Mouse (Mus musculus): Measurements from ENCODE around the gene Gm12184. TPM values are rescaled to one million over a fixed set of nuclear protein-coding genes. Genes with fewer than 3 reads are reported as not detected.
"Not testable (repeated sequence)": the region's sequence is repeated elsewhere in the genome, so short reads cannot be mapped to it uniquely, and the experiment has no call there.

The Gm12184 gene
- total RNA-seq, 2 experiments from 2014 or later, result 2.9 TPM; not detected in 1

DNA sequence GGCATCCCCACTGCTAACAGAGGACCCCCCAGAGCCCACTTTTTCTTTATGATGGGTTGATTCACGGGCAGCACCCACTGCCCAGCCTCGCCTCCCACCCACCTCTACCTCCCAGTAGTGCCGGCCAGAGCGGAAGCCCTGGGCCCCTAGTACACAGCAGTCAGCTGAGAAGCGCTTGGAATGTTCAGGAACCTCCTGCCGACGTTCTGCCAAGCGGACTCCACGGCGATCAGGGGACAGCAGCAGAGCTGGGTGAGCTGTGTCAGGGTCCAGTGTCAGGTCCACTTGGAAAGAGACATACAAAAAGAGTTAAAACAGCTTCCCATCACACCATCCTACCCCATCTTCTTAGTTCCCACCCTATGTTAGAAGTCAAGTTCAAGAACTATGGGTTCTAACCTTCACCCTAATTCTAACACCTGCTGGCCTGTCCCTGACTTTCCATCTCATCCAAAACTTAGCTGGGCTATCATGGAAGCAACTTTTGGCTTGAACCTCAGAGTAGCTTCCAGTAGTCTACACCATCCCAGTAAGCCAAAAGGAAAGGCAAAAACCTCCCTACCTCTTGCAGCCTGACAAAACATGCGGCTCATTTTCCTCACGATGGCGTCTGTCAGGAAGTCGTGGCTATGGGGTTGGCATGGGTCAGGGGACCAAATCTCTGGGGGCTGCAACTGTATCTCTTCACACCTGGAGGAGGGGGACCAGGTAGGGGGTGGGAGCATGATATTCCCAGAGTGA lies 18.7 kb downstream of the Gm12184 start:
- 0 out of 2 replicates have a peak, but pooled peaks have one; percentile 11 for ATAC-seq (replicated peaks; ENCODE audit: low FRiP score, poor library complexity, severe bottlenecking)

DNA sequence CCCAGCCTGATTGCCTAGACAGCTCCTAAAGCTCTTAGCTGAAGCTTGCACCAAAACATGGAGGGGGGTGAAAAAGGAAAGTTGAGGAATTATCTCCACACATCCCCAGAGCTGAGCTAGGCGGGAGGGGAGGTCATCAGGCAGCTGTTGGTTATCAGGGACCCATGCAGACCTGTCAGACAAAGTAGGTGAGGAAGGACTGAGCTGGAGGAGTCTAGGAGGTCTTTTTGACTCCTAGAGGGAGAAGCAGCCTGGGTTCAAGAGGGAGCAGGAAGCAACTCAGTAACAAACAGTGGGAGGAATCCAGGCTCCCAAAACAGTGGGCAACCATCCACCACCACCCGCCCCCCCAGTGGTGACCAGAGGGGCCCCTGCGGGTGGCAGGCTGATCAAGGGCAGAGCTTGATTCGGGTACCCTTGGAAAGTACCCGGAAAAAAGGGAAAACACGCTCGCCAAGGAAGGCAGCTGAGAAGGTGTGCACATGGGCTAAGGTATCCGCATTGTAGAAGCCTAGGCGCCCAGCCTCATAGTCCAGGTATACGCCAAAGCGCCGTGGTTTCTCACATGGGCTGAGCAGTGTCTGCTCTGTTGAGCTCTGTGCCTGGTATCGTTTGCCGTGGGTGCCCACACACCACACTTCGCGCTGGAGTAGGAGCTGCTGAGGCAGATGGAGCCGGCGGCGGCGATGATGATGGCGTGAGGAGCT lies 19.4 kb downstream of the Gm12184 start:
- ATAC-seq (replicated peaks; ENCODE audit: low FRiP score, poor library complexity, severe bottlenecking), result no peak

DNA sequence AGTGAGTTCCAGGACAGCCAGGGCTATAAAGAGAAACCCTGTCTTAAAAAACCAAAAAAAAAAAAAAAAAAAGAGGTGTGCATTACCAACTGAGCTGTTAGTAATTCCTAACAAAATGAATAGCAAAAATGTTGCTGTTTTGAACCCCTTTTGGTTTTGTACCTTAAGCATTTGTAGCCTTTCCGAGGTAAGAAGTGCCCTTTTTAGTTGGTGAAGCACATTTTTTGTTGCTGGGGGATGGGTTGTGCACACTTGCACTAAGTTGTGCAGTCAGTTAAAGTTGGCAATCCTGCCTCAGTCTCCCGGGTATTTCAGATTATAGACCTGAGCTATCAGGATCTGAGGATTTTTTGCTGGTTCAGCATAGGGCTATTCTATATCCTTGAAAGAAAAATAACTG lies 21.5 kb downstream of the Gm12184 start:
- no peak for ATAC-seq (replicated peaks; ENCODE audit: low FRiP score, poor library complexity, severe bottlenecking)

DNA sequence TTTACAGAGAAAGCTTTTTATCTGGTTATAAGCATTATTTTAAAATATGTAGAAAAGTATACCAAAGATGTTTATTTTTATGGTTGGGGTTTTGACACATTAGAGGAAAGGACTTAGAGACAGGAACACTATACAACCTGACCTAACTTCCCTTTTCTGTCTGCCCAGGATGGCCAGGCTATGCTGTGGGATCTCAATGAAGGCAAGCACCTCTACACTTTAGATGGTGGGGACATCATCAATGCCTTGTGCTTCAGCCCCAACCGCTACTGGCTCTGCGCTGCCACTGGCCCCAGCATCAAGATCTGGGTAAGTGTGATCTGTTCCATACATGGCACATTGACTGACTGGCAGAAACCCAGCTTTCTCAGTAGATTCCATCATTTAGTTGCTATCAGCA lies 22.5 kb downstream of the Gm12184 start:
- no peak for ATAC-seq (replicated peaks; ENCODE audit: low FRiP score, poor library complexity, severe bottlenecking)

DNA sequence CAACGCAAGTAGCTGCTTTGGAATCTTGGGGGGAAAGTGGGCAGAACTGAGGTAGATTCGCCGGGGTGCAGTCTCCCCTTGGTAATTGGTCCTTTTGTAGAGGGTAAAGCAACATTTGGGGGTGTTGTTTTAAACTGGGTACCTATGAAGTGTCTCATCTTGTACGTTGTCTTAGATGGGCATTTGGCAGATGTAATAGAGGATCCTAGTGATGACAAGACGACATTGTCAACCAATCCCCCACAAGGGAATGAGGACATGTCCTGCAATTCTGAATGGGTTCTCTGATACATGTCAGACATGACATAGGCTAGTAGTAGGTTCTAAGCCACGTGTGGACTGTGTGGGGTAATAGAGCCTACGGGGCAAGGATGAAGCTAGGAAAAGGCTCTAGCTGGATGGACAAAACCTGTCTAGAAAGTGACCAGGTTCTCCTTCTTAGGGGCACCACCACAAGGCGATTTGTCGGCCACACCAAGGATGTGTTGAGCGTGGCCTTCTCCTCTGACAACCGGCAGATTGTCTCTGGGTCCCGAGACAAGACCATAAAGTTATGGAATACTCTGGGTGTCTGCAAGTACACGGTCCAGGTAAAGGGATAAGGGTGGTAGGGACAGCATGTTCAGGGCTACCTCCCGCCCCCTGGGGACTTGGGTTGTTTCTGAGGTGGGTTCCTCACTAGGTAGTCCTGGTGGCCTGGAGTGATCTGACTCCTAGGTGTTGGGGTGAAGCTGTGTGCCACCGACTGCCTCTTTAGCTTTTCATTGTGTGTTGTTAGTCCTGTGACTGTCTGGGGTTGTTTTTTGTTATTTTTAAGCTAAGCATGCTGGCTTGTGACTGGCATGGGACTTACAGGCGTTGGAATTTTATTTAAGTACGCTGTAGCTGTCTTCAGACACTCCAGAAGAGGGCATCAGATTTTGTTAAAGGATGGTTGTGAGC lies 24.4 kb downstream of the Gm12184 start:
- no peak for ATAC-seq (replicated peaks; ENCODE audit: low FRiP score, poor library complexity, severe bottlenecking)

DNA sequence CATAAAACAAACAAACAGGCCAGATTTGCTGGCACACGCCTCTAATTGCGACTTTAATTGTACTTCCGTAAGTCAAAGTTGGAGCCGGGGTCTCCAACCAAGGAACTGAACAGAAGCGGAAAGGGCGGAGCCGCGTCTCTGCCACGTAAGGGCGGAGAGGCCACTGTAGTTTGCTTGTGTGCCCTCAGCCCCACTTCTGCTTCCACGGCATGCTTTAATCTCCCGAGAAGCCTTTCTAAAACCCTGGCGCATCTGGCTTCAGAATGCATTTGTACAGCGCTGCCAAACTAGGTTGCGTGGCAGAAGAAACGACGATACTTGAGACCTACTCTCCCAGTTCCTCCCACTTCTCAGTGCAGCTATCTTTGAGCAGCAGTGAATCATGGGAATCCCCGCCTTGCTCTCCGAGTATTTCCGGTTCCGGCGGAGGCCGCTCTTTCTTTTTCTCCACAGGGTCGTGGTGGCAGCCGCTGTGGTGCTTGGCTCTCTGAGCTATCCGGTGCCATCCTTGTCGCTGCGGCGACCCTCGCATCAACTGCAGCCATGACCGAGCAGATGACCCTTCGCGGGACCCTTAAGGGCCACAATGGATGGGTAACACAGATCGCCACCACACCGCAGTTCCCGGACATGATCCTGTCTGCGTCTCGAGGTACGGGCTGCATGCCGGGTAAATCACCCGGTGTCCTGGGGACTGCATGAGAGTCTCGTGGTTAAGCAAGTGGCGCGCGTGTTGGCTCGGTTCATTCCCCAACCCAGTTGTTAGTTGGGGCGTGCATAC lies 26.3 kb downstream of the Gm12184 start, which contains the start of gene Rack1:
Gene Rack1, plus strand, starts transcription at position 412 of the 781 bp plus-strand sequence.
- ATAC-seq (replicated peaks; ENCODE audit: low FRiP score, poor library complexity, severe bottlenecking), result peak; percentile 94

DNA sequence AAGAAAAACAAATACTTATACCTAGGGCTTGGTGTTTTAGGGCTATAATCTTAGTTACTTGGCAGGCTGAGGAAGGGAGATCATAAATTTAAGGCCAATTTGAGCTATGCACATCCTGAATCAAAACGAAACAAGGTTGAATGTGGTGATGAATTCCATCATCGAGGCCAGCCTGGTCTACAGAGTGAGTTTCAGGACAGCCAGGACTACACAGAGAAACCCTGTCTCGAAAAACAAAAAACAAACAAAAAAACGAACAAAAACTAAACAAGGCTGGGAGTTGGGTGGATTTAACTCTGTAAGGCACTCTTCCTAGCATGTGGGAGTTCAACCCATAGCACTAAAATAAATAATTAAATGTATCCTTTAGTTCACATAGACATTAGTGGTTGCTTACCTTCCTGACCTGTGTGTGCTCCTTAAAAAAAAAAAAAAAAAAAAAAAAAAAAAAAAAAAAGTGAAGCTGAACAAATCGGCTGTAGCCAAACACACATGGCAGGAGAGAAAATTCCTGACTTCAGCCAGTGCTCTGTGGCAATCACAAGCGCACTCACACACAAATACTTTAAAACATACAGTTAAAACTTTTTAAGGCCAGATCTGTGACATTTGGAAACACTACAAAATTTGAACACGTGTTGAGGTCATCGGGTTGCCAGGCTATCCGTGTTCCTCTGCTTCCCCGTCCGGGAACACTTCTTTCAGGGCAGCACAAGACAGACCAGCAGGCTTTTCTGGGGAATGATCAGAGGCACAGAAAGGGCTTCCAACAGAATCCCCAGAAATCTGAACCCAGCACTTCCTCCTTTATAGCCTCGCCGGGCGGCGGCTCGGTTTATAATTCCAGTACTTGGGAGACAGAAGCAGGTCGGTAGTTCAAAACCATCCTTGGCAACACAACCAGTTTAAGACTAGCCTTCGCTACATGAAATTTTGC lies 27.2 kb downstream of the Gm12184 start:
- peak; percentile 22 for ATAC-seq (replicated peaks; ENCODE audit: low FRiP score, poor library complexity, severe bottlenecking)

DNA sequence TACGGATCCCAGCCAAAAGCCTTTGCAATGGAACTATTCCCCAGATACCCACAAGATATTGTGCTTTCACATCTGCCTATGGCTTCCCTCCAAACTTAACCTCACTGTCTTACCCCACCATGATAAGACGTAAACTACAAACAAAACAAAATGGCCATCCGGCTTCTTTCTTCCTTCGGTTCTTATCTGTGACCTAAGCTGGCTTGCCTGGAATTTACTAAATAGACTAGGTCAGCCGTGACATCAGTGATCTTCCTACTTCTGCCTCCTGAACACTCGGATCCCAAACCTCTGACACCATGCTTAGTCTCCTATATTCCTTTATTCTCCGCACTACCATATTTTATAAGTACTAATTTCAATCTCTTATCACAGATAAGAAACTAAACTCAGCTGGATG lies 28.1 kb downstream of the Gm12184 start:
- ATAC-seq (replicated peaks; ENCODE audit: low FRiP score, poor library complexity, severe bottlenecking), result no peak

DNA sequence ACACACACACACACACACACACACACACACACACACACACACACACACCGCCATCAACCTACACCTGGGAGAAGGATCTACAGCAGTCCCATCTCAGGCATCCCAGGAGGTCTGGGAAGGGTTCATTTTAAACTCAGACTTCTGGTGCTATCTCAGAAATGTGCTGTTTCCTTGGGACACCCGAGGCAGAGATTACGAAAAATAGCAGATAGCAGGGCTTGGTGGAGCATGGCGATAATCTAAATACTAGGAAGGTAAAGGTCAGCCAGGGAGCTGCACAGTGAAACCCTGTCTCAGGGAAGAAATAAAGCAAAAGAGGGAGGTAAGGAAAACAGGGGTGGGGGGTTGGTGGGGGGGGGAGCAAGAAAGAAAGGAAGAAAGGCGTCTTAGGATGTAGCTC lies 29.2 kb downstream of the Gm12184 start:
- ATAC-seq (replicated peaks; ENCODE audit: low FRiP score, poor library complexity, severe bottlenecking), result no peak

DNA sequence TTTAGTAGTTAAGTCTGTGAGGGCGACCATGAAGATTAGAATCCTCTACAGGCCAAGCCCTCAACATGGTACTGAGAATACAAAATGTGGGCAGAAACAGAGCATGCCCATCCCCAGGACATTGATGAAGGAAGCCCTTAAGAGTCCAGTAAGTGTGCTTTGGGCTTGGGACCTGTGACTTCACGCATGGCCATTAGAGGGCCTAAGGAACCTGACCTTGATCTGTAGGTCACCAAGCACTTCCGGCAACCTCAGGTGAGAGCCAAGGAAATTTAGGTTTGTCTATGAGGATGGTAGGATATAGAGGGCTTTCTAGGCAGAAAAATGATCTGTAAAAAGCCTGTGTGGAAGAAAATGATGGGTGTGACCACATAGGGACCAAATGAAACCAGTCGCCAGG lies 30.2 kb downstream of the Gm12184 start:
- no peak for ATAC-seq (replicated peaks; ENCODE audit: low FRiP score, poor library complexity, severe bottlenecking)

DNA sequence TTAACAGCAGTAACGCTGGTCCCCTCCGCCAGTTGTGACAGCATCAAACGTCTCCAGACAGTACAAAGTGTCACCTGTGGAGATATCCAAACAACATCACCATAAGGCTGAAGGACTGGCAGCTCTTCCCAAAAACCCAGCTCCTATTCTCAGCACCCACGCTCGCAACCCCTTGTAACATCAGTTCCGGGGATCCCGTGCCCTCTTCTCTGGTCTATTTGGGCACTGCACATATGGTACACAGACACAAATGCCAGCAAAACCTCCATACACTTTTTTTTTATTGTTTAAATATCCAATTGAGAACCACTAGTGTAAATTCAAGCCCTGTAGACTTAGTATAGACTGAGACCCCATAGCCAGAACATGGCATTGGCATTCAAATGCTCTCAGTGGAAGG lies 31.2 kb downstream of the Gm12184 start:
- no peak for ATAC-seq (replicated peaks; ENCODE audit: low FRiP score, poor library complexity, severe bottlenecking)

DNA sequence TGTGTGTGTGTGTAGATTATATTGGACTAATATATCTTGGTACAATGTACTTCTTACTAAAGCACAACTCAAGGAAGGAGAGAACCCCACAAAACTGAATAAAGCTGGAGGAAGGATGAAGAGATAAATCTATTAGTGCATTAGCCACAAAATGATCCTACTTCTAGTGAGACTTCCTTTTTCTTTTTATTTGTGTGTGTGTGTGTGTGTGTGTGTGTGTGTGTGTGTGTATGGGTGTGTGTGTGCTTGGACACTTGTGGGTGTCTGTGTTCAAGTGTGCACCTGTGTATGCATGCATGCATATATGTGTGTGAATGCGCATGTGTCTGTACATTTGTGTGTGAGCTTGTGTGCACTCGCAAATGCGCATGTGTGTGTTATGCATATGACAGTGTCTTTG lies 33.3 kb downstream of the Gm12184 start:
- ATAC-seq (replicated peaks; ENCODE audit: low FRiP score, poor library complexity, severe bottlenecking), result no peak

DNA sequence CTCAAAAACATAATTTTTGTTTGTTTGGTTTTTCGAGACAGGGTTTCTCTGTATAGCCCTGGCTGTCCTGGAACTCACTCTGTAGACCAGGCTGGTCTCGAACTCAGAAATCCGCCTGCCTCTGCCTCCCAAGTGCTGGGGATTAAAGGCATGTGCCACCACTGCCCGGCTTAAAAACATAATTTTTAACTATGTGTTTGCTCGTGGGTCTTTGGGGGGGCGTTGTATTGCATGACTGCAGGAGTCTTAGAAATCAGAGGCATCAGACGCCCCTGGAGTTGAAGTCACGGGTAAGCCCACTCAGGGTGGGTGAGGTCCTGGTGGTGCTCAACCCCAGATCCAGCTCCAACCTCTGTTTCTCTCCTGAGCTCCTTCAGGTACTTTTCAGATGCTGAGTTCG lies 34.6 kb downstream of the Gm12184 start:
- ATAC-seq (replicated peaks; ENCODE audit: low FRiP score, poor library complexity, severe bottlenecking), result not testable (repeated sequence)

DNA sequence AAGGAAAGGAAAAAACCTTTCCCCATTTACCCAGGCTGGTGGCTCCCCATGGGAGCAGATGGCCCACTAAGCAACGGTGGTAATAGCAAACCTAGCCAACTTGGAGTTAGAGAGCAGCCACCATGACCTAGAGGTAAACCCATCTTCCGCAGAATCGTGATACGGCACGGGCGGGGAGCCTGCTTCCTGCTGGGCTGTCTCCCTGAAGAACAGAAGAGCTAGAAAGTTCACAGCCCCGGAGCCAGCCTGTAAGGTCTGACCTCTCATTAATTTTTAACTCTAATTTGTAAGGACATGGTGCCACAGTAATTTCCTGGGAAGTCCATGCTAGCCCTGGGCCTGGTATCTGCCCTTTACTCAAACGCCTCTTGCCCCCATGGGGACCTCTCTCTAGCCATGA lies 35.5 kb downstream of the Gm12184 start:
- ATAC-seq (replicated peaks; ENCODE audit: low FRiP score, poor library complexity, severe bottlenecking), result no peak

DNA sequence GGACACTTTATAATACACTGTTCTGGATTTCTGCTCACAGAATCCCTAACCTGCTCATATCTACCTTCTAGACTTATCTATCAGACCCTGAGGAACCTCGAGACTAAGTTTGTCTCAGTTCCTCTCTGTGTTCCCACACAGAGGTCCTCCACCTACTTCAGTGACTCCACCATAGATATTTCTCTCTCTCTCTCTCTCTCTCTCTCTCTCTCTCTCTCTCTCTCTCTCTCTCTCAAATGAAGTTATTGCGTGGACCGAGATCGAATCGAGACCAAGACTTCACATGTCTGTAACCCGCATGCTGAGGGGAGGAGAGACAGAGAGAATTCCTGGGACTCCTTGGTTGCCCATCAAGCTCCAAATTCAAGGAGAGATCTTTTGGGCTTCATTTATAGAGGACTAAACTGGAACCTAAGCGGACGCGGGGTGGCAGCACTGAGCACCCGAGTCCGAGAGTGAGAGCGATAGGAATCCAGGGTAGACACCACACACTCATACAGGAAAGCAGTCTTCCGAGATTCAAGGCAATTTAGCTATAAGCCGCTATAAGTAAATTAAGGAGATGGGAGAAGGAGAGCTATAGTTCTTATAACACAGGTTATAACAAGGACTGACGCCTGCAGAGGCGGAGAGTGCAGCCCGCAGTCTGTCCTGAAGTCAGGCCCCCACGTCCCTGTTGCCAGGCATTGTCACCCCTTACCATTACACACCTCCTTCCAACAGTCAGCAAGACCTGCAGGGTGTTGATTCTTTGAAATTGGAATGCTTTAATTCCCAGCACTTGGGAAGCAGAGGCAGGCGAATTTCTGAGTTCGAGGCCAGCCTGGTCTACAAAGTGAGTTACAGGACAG lies 36.3 kb downstream of the Gm12184 start:
- peak; percentile 89 for ATAC-seq (replicated peaks; ENCODE audit: low FRiP score, poor library complexity, severe bottlenecking)

DNA sequence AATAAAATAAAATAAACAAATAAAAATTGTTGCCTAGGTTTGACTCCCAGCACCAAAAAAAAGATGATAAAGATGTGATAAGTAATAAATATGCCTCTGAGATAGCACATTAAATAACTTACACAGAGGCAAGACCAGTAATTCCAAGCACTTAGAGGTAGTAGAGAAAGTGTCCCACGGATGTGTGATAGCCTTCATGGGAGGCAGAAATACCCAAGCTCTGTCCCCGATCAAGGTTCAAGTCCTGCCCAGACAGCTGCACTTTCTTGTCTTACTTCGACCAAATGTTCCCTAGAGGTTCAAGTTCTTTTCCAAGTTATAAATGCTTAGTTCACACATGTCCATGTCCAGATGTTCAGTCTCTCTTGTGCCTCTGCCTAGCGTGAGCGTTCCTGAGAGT lies 37.2 kb downstream of the Gm12184 start:
- ATAC-seq (replicated peaks; ENCODE audit: low FRiP score, poor library complexity, severe bottlenecking), result no peak

DNA sequence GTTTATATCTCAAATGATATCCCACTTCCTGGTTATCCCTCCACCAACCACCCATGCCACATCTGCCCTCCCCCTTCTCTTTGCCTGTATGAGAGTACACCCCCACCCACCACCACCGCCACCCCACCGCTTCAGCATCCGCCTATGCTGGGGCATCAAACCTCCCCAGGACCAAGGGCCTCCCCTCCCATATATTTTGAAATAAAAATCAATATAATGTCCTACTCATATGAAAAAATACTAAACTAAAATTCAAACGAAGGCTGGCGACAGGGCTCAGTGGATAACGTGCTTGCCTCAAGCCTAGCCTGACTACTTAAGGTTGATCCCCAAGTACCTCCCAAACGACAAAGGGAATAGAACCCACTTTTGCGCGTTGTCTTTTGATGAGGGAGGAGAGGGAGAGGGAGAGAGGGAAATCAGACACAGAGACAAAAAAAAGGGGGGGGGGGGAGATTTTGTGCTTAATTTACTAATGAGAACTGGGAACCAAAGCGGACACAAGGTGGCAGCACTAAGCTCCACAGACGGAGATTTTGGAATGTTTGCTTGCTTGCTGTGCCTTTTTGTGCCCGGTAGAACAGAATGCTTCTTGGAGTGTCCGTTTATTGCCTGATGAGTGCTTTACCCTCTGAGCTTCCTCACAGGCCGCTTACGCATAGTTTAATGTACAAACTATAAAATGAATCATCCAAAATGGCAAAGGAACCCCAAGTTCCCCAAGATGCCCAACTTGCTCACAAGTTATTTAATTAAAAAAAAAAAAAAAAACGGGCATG lies 38.0 kb downstream of the Gm12184 start:
- ATAC-seq (replicated peaks; ENCODE audit: low FRiP score, poor library complexity, severe bottlenecking), result peak; percentile 62

Measured in erythroid progenitor cell, adult 5-6 weeks (primary cell).